Mouse (Mus musculus) hindbrain, embryonic 16.5 days (tissue): ENCODE measurements at regions not wholly inside any gene's neighbourhood (a gene's known extent, or its start where the extent isn't known, plus 50 kb on each side); places are given as distances from the start of the nearest gene placed in this dataset.
"Not testable (repeated sequence)": the region's sequence is repeated elsewhere in the genome, so short reads cannot be mapped to it uniquely, and the experiment has no call there.

Source experiments
- ATAC-seq: fragments of 200-750 bp; cut with Nextera tagmentation; 2 replicates; pipeline ENCODE4 v1.8.0; 2017; ENCODE audit warnings: moderate TSS enrichment, moderate library complexity
- H3K27ac ChIP-seq: fragments of 300-500 bp; sonication (generic); 2 replicates; pipeline ENCODE4 v1.5.1; 2014; ENCODE audit warnings: low read depth, mild to moderate bottlenecking, control low read depth, low read length, moderate library complexity
- H3K27me3 ChIP-seq: fragments of 300-500 bp; sonication (generic); replicated peaks from 2 replicates; pipeline ENCODE4 v1.6.1; 2014; ENCODE audit warnings: low read length; ENCODE audit not compliant: control insufficient read depth, insufficient read depth
- H3K36me3 ChIP-seq: fragments of 300-500 bp; sonication (generic); 2 replicates; pipeline ENCODE4 v1.6.1; 2014; ENCODE audit warnings: mild to moderate bottlenecking, low read length, moderate library complexity, mixed read lengths; ENCODE audit not compliant: control insufficient read depth, insufficient read depth
- H3K4me1 ChIP-seq: fragments of 300-500 bp; sonication (generic); 2 replicates; pipeline ENCODE4 v1.6.1; 2014; ENCODE audit warnings: low read depth, low read length; ENCODE audit not compliant: control insufficient read depth, insufficient read depth
- H3K4me2 ChIP-seq: fragments of 300-500 bp; sonication (generic); 2 replicates; pipeline ENCODE4 v1.6.1; 2014; ENCODE audit warnings: mild to moderate bottlenecking, low read length, control low read depth, moderate library complexity
- H3K4me3 ChIP-seq: fragments of 300-500 bp; sonication (generic); 2 replicates; pipeline ENCODE4 v1.5.1; 2014; ENCODE audit warnings: mild to moderate bottlenecking, low read length, control low read depth, moderate library complexity
- H3K9ac ChIP-seq: fragments of 300-500 bp; sonication (generic); 2 replicates; pipeline ENCODE4 v1.6.1; 2014; ENCODE audit warnings: low read depth, mild to moderate bottlenecking, control low read depth, low read length, moderate library complexity
- H3K9me3 ChIP-seq: fragments of 300-500 bp; sonication (generic); 2 replicates; pipeline ENCODE4 v1.6.1; 2014; ENCODE audit warnings: mild to moderate bottlenecking, low read length, moderate library complexity; ENCODE audit not compliant: control insufficient read depth
- WGBS: fragments of 180-500 bp; shearing (Covaris S2); extraction: QIAGEN DNeasy Blood & Tissue Kit; methylation state at CpG from one replicate; pipeline ENCODE4 v1.1.7; 2014; 5-methylcytosine and 5-hydroxymethylcytosine counted together

- H3K27me3 ChIP-seq, result no peaks in the 10 kb centered on the region
- no peak overlapping the region for H3K9ac ChIP-seq
- H3K36me3 ChIP-seq, result no peaks in the 10 kb centered on the region
- H3K4me1 ChIP-seq, result no peaks in the 10 kb centered on the region
- no peaks in the 10 kb centered on the region for H3K9me3 ChIP-seq
- H3K27ac ChIP-seq, result no peak overlapping the region
- no peak overlapping the region for H3K4me2 ChIP-seq
- ATAC-seq, result no peak
- no peak overlapping the region for H3K4me3 ChIP-seq
- 90% methylated on average over 2 of the region's 2 CpGs for WGBS
Observed at GRCm38 (mm10) chr9:94133682-94134081, 404.2 kb downstream of the 1190002N15Rik start.

- H3K36me3 ChIP-seq, result no peaks in the 10 kb centered on the region
- no peak overlapping the region for H3K4me3 ChIP-seq
- H3K27me3 ChIP-seq, result no peaks in the 10 kb centered on the region
- no peak overlapping the region for H3K4me2 ChIP-seq
- no peaks in the 10 kb centered on the region for H3K4me1 ChIP-seq
- H3K27ac ChIP-seq, result no peak overlapping the region
- 80% methylated on average over 1 of the region's 1 CpGs for WGBS
- no peak overlapping the region for H3K9ac ChIP-seq
- ATAC-seq, result no peak
- no peaks in the 10 kb centered on the region for H3K9me3 ChIP-seq
Observed at GRCm38 (mm10) chr9:94131367-94131766, 406.5 kb downstream of the 1190002N15Rik start.

GRCm38 (mm10) chr9:94116961-94117360 lies 420.9 kb downstream of the 1190002N15Rik start:
- WGBS, result 93% methylated on average over 5 of the region's 5 CpGs

GRCm38 (mm10) chr9:94107701-94108100 lies 430.2 kb downstream of the 1190002N15Rik start:
- H3K4me3 ChIP-seq, H3K36me3 ChIP-seq, H3K9ac ChIP-seq, H3K4me1 ChIP-seq, H3K27ac ChIP-seq, H3K27me3 ChIP-seq, ATAC-seq, H3K4me2 ChIP-seq, H3K9me3 ChIP-seq: not testable (repeated sequence)
- WGBS, result 65% methylated on average over 1 of the region's 1 CpGs

More at GRCm38 (mm10) chr9:94116961-94117360, 420.9 kb downstream of the 1190002N15Rik start:
- H3K4me2 ChIP-seq, result no peak overlapping the region
- no peak for ATAC-seq
- no peaks in the 10 kb centered on the region for H3K4me1 ChIP-seq
- H3K36me3 ChIP-seq, result no peaks in the 10 kb centered on the region
- no peak overlapping the region for H3K27ac ChIP-seq
- H3K4me3 ChIP-seq, result no peak overlapping the region
- no peaks in the 10 kb centered on the region for H3K27me3 ChIP-seq
- no peak overlapping the region for H3K9ac ChIP-seq
- H3K9me3 ChIP-seq, result no peaks in the 10 kb centered on the region

- Histone ChIP-seq H3K4me1 (no peaks in the 10 kb centered on the region), H3K27me3 (no peaks in the 10 kb centered on the region), H3K9ac (no peak overlapping the region), H3K36me3 (no peaks in the 10 kb centered on the region), H3K4me3 (no peak overlapping the region), H3K4me2 (no peak overlapping the region), H3K9me3 (no peaks in the 10 kb centered on the region), H3K27ac (no peak overlapping the region)
- ATAC-seq, result no peak
- WGBS, result 89% methylated on average over 4 of the region's 4 CpGs
Observed at GRCm38 (mm10) chr9:94104669-94105068, 433.2 kb downstream of the 1190002N15Rik start.

GRCm38 (mm10) chr9:94101958-94102357 lies 435.9 kb downstream of the 1190002N15Rik start:
- H3K36me3 ChIP-seq, result no peaks in the 10 kb centered on the region
- no peaks in the 10 kb centered on the region for H3K9me3 ChIP-seq
- no peak overlapping the region for H3K4me2 ChIP-seq
- no peaks in the 10 kb centered on the region for H3K27me3 ChIP-seq
- no peak overlapping the region for H3K4me3 ChIP-seq
- ATAC-seq, result peak; percentile 67; the same call in 1 of the 2 replicates
- no peaks in the 10 kb centered on the region for H3K4me1 ChIP-seq
- H3K9ac ChIP-seq, result no peak overlapping the region
- no peak overlapping the region for H3K27ac ChIP-seq
- 55% methylated on average over 3 of the region's 3 CpGs for WGBS

- 27% methylated on average over 2 of the region's 2 CpGs for WGBS
- Histone ChIP-seq H3K36me3 (no peaks in the 10 kb centered on the region), H3K9me3 (no peaks in the 10 kb centered on the region), H3K27me3 (no peaks in the 10 kb centered on the region), H3K9ac (no peak overlapping the region), H3K4me3 (no peak overlapping the region), H3K27ac (no peak overlapping the region), H3K4me1 (no peaks in the 10 kb centered on the region), H3K4me2 (no peak overlapping the region)
- no peak for ATAC-seq
Observed at GRCm38 (mm10) chr9:94094800-94095199, 443.1 kb downstream of the 1190002N15Rik start.

GRCm38 (mm10) chr9:94091658-94092225 lies 446.1 kb downstream of the 1190002N15Rik start:
- Histone ChIP-seq H3K36me3 (no peaks in the 10 kb centered on the region), H3K9me3 (no peaks in the 10 kb centered on the region), H3K4me3 (no peak overlapping the region), H3K27me3 (no peaks in the 10 kb centered on the region), H3K9ac (no peak overlapping the region), H3K4me1 (no peaks in the 10 kb centered on the region), H3K27ac (no peak overlapping the region), H3K4me2 (no peak overlapping the region)
- no peak for ATAC-seq
- 38% methylated on average over 7 of the region's 7 CpGs for WGBS

GRCm38 (mm10) chr9:94089759-94090158 lies 448.1 kb downstream of the 1190002N15Rik start:
- no peak for ATAC-seq
- WGBS, result 85% methylated on average over 1 of the region's 1 CpGs
- no peaks in the 10 kb centered on the region for H3K4me1 ChIP-seq
- H3K9me3 ChIP-seq, result no peaks in the 10 kb centered on the region
- H3K27me3 ChIP-seq, result no peaks in the 10 kb centered on the region
- no peaks in the 10 kb centered on the region for H3K36me3 ChIP-seq
- H3K27ac ChIP-seq, result no peak overlapping the region
- H3K9ac ChIP-seq, result no peak overlapping the region
- H3K4me2 ChIP-seq, result no peak overlapping the region
- H3K4me3 ChIP-seq, result no peak overlapping the region
